Mouse (Mus musculus): Measurements from ENCODE around the gene Nfia.

GRCm38 (mm10) chr4:97924414-97924813 is 151.9 kb downstream of the Nfia start:
- TF ChIP-seq CTCF (IDR thresholded peaks at IDR 0.05; ENCODE audit: borderline replicate concordance, insufficient read depth, low read depth, low read length) (no peak), POLR2A (IDR thresholded peaks at IDR 0.05; ENCODE audit: borderline replicate concordance, insufficient read depth, low read length) (no peak)
